Mouse (Mus musculus) forebrain, embryonic 12.5 days (tissue): ENCODE measurements at regions not wholly inside any gene's neighbourhood (a gene's known extent, or its start where the extent isn't known, plus 50 kb on each side); places are given as distances from the start of the nearest gene placed in this dataset.

Experiments
- ATAC-seq: fragments of 200-750 bp; cut with Nextera tagmentation; 2 replicates; pipeline ENCODE4 v1.8.0; 2017; ENCODE audit warnings: moderate TSS enrichment; ENCODE audit not compliant: low FRiP score
- H3K27ac ChIP-seq: fragments of 300-500 bp; sonication (generic); 2 replicates; pipeline ENCODE4 v1.5.1; 2016; ENCODE audit warnings: mild to moderate bottlenecking
- H3K27me3 ChIP-seq: fragments of 300-500 bp; sonication (generic); 2 replicates; pipeline ENCODE4 v1.6.1; 2016; ENCODE audit warnings: mild to moderate bottlenecking
- H3K36me3 ChIP-seq: fragments of 300-500 bp; sonication (generic); replicated peaks from 2 replicates; pipeline ENCODE4 v1.6.1; 2016; ENCODE audit warnings: mild to moderate bottlenecking
- H3K4me1 ChIP-seq: fragments of 300-500 bp; sonication (generic); 2 replicates; pipeline ENCODE4 v1.6.1; 2016
- H3K4me2 ChIP-seq: fragments of 300-500 bp; sonication (generic); 2 replicates; pipeline ENCODE4 v1.6.1; 2016; ENCODE audit warnings: mild to moderate bottlenecking, moderate library complexity
- H3K4me3 ChIP-seq: fragments of 300-500 bp; sonication (generic); replicated peaks from 2 replicates; pipeline ENCODE4 v1.5.1; 2016; ENCODE audit warnings: mild to moderate bottlenecking
- H3K9ac ChIP-seq: fragments of 300-500 bp; sonication (generic); 2 replicates; pipeline ENCODE4 v1.6.1; 2016; ENCODE audit warnings: mild to moderate bottlenecking
- H3K9me3 ChIP-seq: fragments of 300-500 bp; sonication (generic); 2 replicates; pipeline ENCODE4 v1.6.1; 2016
- WGBS: fragments of 180-500 bp; shearing (Covaris S2); methylation state at CpG from one replicate; pipeline ENCODE4 v1.1.7; 2016; 5-methylcytosine and 5-hydroxymethylcytosine counted together

DNA sequence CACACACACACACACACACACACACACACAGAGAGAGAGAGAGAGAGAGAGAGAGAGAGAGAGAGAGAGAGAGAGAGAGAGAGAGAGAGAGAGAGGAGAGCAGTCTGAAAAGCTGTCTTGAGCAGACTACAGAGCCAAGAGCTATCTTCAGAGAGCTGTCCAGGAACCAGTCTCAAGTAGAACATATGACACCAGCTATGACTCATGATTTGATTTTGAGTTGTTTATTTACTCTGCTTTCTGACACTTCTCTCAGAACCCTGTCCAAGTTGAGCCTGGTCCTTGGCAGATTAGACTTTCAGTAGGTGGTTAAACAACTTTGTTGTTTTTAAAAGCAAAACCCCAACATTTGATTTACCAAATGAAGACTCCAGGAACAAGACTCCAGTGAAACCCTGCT is 420.8 kb upstream of the Lcorl start:
- Histone ChIP-seq H3K36me3 (no peaks in the 10 kb centered on the region), H3K4me1 (no peaks in the 10 kb centered on the region), H3K4me3 (no peak overlapping the region), H3K4me2 (no peak overlapping the region), H3K9ac (no peak overlapping the region), H3K9me3 (0 out of 2 replicates have a peak, but pooled peaks cover 2% of the 10 kb centered on the region), H3K27ac (no peak overlapping the region), H3K27me3 (no peaks in the 10 kb centered on the region)
- no peak for ATAC-seq

DNA sequence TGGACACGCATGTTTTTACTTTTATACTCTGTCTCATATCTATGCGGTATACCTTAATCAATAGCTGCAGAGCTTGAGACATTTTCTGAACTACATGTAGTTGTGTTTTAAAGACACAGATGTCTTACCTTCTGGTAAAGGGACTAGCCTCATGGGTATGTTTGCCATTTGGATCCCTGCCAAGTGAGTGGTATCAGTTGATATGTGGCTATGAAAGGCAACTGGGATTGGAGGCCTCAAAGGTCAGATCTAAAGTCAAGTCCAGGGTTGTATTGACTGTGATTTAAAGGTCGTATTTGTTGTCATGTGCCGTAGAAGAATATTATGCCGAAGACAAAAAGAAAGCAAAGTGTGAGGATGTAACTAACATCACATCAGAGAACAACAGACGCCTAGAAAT is 399.3 kb upstream of the Lcorl start:
- no peaks in the 10 kb centered on the region for H3K4me1 ChIP-seq
- no peaks in the 10 kb centered on the region for H3K27me3 ChIP-seq
- H3K27ac ChIP-seq: no peak overlapping the region
- no peak overlapping the region for H3K4me2 ChIP-seq
- ATAC-seq: no peak
- H3K9ac ChIP-seq: no peak overlapping the region
- H3K9me3 ChIP-seq: no peaks in the 10 kb centered on the region
- 90% methylated on average over 6 of the region's 6 CpGs for WGBS
- H3K4me3 ChIP-seq: no peak overlapping the region
- H3K36me3 ChIP-seq: no peaks in the 10 kb centered on the region

DNA sequence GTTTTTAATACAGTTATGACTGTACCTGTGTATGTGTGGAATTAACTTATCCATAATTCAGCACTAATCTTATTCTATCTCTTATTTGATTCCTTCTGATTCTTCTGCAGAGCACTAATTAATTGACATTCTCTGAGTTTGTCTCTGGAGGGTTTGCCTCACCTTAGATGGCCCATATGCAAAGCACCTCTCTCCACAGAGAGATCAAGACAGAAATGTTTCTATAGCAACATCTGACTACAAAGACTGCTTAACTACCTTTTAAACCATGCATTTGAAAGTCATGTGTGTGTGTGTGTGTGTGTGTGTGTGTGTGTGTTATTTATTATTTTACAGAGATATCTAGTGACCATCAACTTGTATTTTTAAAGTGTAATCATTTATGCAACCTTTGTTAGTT is 396.5 kb upstream of the Lcorl start:
- Histone ChIP-seq H3K9me3 (no peaks in the 10 kb centered on the region), H3K4me3 (no peak overlapping the region), H3K4me2 (no peak overlapping the region), H3K9ac (no peak overlapping the region), H3K27me3 (no peaks in the 10 kb centered on the region), H3K36me3 (no peaks in the 10 kb centered on the region), H3K4me1 (no peaks in the 10 kb centered on the region), H3K27ac (no peak overlapping the region)
- no peak for ATAC-seq

GRCm38 (mm10) chr5:46235364-46236067 is 378.1 kb upstream of the Lcorl start:
- no peak overlapping the region for H3K27ac ChIP-seq
- peak; percentile 79 for ATAC-seq
- H3K9me3 ChIP-seq: no peaks in the 10 kb centered on the region
- no peaks in the 10 kb centered on the region for H3K27me3 ChIP-seq
- H3K4me3 ChIP-seq: no peak overlapping the region
- H3K4me2 ChIP-seq: no peak overlapping the region
- no peaks in the 10 kb centered on the region for H3K36me3 ChIP-seq
- WGBS: 57% methylated on average over 5 of the region's 5 CpGs
- peaks cover 9% of the 10 kb centered on the region for H3K4me1 ChIP-seq
- H3K9ac ChIP-seq: no peak overlapping the region

- Histone ChIP-seq H3K9me3 (no peaks in the 10 kb centered on the region), H3K9ac (no peak overlapping the region), H3K27me3 (no peaks in the 10 kb centered on the region), H3K36me3 (no peaks in the 10 kb centered on the region), H3K27ac (no peak overlapping the region), H3K4me2 (no peak overlapping the region), H3K4me3 (no peak overlapping the region), H3K4me1 (peaks cover 9% of the 10 kb centered on the region)
- ATAC-seq: peak; percentile 72
These were observed 375.4 kb upstream of the Lcorl start for GRCm38 (mm10) chr5:46232780-46233179.

DNA sequence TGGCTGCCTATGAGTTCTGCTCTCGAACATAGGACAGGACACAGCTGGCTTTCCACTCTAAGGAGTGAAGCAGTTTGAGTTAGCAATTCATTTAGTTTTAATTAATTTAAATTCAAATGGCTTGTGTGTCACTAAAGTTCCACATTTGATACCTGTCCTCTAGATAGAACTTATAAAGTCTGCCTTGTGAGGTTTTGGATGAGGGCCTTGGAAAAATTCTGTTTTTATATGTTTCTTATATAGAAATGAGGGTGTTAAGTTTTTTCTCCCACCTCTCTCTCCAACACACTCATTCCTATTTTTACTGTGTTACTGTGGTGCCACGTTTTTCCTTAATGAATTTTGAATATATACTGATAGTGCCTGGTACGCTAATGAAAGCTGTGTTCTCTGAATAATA is 371.3 kb upstream of the Lcorl start:
- H3K4me3 ChIP-seq: no peak overlapping the region
- WGBS: 82% methylated on average over 3 of the region's 3 CpGs
- H3K4me1 ChIP-seq: no peaks in the 10 kb centered on the region
- H3K9ac ChIP-seq: no peak overlapping the region
- H3K27ac ChIP-seq: no peak overlapping the region
- H3K27me3 ChIP-seq: no peaks in the 10 kb centered on the region
- no peaks in the 10 kb centered on the region for H3K36me3 ChIP-seq
- H3K4me2 ChIP-seq: no peak overlapping the region
- H3K9me3 ChIP-seq: no peaks in the 10 kb centered on the region
- no peak for ATAC-seq

- 70% methylated on average over 4 of the region's 4 CpGs for WGBS
- H3K9ac ChIP-seq: no peak overlapping the region
- no peaks in the 10 kb centered on the region for H3K9me3 ChIP-seq
- no peak overlapping the region for H3K4me2 ChIP-seq
- no peaks in the 10 kb centered on the region for H3K36me3 ChIP-seq
- H3K4me3 ChIP-seq: no peak overlapping the region
- H3K4me1 ChIP-seq: no peaks in the 10 kb centered on the region
- no peak overlapping the region for H3K27ac ChIP-seq
- ATAC-seq: no peak
- H3K27me3 ChIP-seq: no peaks in the 10 kb centered on the region
These were observed 355.5 kb upstream of the Lcorl start for GRCm38 (mm10) chr5:46212845-46213468.

DNA sequence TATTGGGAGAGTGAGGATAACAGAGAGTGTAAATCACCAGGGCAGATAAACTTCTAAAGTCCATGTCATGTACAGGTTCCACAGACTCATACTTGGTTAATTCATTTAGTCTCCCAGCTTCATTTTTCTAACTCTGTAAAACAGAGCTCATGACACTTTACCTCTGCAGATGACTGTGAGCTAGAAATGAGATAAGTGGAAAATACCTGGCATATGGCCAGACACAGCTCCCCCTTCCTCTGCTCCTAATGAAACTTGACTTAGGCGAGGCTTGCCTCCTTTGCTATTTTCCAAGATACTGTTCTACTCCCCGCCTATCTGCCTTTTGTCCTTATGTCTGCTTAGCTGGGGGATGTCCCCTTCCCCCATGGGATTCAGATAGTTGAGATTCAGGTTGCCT is 351.7 kb upstream of the Lcorl start:
- Histone ChIP-seq H3K9ac (no peak overlapping the region), H3K9me3 (no peaks in the 10 kb centered on the region), H3K36me3 (no peaks in the 10 kb centered on the region), H3K4me1 (no peaks in the 10 kb centered on the region), H3K27me3 (peaks cover 15% of the 10 kb centered on the region), H3K4me2 (no peak overlapping the region), H3K27ac (no peak overlapping the region), H3K4me3 (no peak overlapping the region)
- ATAC-seq: no peak
- 77% methylated on average over 2 of the region's 2 CpGs for WGBS

DNA sequence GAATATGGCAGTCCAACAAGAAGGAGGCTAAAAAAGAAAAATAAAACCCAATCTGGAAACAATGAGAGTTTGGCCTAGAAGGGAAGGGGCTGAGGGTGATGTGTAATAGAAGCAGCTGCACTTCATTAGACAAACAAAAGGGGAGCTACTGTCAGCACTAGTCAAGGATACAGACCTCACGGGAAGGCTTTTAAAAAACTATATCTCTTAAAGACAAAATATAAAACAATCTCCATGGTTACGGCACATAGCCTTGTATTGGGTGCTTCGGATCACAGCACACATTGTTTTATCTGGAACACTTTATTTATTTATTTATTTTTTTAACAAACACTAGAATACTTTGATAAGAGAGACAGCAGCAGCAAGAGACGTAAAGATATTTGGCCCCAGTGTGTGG is 346.3 kb upstream of the Lcorl start:
- Histone ChIP-seq H3K27me3 (peaks cover 25% of the 10 kb centered on the region), H3K4me1 (peaks cover 10% of the 10 kb centered on the region), H3K4me2 (no peak overlapping the region), H3K27ac (no peak overlapping the region), H3K9me3 (no peaks in the 10 kb centered on the region), H3K4me3 (no peak overlapping the region), H3K36me3 (no peaks in the 10 kb centered on the region), H3K9ac (no peak overlapping the region)
- 71% methylated on average over 4 of the region's 4 CpGs for WGBS
- no peak for ATAC-seq

DNA sequence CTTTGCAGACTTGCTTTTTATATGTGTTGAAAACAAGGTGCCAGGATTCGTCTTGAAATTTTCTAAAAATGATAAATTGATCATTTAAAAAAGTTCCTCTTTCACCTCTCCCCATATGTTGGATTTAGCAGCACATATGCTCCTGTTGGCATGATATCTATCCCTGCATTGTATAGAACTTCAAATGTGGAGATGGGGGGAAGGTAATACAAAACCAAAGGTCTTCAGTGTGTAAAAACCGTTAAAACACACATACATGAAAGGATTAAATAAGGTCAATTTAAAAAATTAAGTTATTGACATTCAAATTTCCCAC is 345.0 kb upstream of the Lcorl start:
- WGBS: 62% methylated on average over 2 of the region's 2 CpGs
- no peak for ATAC-seq

GRCm38 (mm10) chr5:46201639-46202456 is 344.4 kb upstream of the Lcorl start:
- H3K4me2 ChIP-seq: no peak overlapping the region
- H3K4me1 ChIP-seq: peaks cover 10% of the 10 kb centered on the region
- peaks cover 36% of the 10 kb centered on the region for H3K27me3 ChIP-seq
- peak overlapping the region; percentile 48; the same call in 1 of the 2 replicates for H3K27ac ChIP-seq
- no peaks in the 10 kb centered on the region for H3K36me3 ChIP-seq
- peak; percentile 73 for ATAC-seq
- H3K4me3 ChIP-seq: no peak overlapping the region
- no peaks in the 10 kb centered on the region for H3K9me3 ChIP-seq
- no peak overlapping the region for H3K9ac ChIP-seq
- WGBS: 8% methylated on average over 6 of the region's 6 CpGs

More for the DNA sequence above, 345.0 kb upstream of the Lcorl start:
- H3K9me3 ChIP-seq: no peaks in the 10 kb centered on the region
- H3K36me3 ChIP-seq: no peaks in the 10 kb centered on the region
- H3K27me3 ChIP-seq: peaks cover 32% of the 10 kb centered on the region
- peaks cover 10% of the 10 kb centered on the region for H3K4me1 ChIP-seq
- peak overlapping the region; percentile 48; the same call in 1 of the 2 replicates for H3K27ac ChIP-seq
- no peak overlapping the region for H3K4me2 ChIP-seq
- no peak overlapping the region for H3K4me3 ChIP-seq
- no peak overlapping the region for H3K9ac ChIP-seq

DNA sequence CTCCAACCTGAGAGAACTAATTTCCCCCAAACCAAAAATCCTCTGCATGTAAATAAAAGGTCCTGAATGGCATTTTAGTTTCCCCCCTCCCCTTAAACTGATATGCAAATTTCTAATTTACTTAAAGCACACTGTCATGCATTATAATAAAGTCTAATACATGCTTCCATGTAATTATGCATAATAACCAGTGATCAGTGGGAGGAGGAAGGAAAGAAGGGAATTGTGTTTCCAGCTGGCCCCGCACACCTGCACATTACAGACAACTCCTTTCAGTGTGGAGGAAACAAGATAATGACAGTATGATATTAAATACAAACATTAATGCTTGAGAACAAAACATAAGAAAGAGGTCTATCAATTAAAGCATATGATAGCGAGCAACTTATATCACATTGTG is 329.5 kb upstream of the Lcorl start:
- H3K36me3 ChIP-seq: no peaks in the 10 kb centered on the region
- H3K4me2 ChIP-seq: no peak overlapping the region
- WGBS: 67% methylated on average over 2 of the region's 2 CpGs
- H3K4me3 ChIP-seq: no peak overlapping the region
- ATAC-seq: 0 out of 2 replicates have a peak, but pooled peaks have one; percentile 33
- no peaks in the 10 kb centered on the region for H3K27me3 ChIP-seq
- no peaks in the 10 kb centered on the region for H3K4me1 ChIP-seq
- H3K9ac ChIP-seq: no peak overlapping the region
- H3K9me3 ChIP-seq: no peaks in the 10 kb centered on the region
- no peak overlapping the region for H3K27ac ChIP-seq

- Histone ChIP-seq H3K9me3 (no peaks in the 10 kb centered on the region), H3K36me3 (no peaks in the 10 kb centered on the region), H3K27me3 (no peaks in the 10 kb centered on the region), H3K9ac (no peak overlapping the region), H3K4me2 (no peak overlapping the region), H3K27ac (no peak overlapping the region), H3K4me1 (no peaks in the 10 kb centered on the region), H3K4me3 (no peak overlapping the region)
- no peak for ATAC-seq
- WGBS: 58% methylated on average over 2 of the region's 2 CpGs
These were observed 324.7 kb upstream of the Lcorl start for GRCm38 (mm10) chr5:46182157-46182556.
